Mouse (Mus musculus): Measurements from ENCODE around the gene Syn1. TPM values are rescaled to one million over a fixed set of nuclear protein-coding genes. Genes with fewer than 3 reads are reported as not detected.

Syn1 gene
- polyA plus RNA-seq, 1 experiment from 2014 or later: 5.2 TPM

- Histone ChIP-seq H3K9ac (ENCODE audit: low read depth, low read length) (no peak overlapping the region), H3K36me3 (ENCODE audit: control insufficient read depth, insufficient read depth, low read length) (no peaks in the 10 kb centered on the region), H3K27ac (replicated peaks; ENCODE audit: low read depth, low read length) (no peak overlapping the region), H3K4me3 (ENCODE audit: low read depth, low read length) (no peak overlapping the region), H3K4me2 (ENCODE audit: low read depth, low read length) (no peak overlapping the region), H3K4me1 (ENCODE audit: control insufficient read depth, insufficient read depth, low read length) (no peaks in the 10 kb centered on the region), H3K27me3 (replicated peaks; ENCODE audit: control insufficient read depth, insufficient read depth, low read length) (no peaks in the 10 kb centered on the region), H3K9me3 (ENCODE audit: control insufficient read depth, low read length) (no peaks in the 10 kb centered on the region)
- DNase-seq (ENCODE audit: low spot score): no peak
- no peak for ATAC-seq (ENCODE audit: low read depth)
- WGBS: 77% methylated on average over 1 of the region's 1 CpGs
Measured at GRCm38 (mm10) chrX:20869203-20869602, 51.6 kb downstream of the Syn1 start.

- Histone ChIP-seq H3K4me3 (ENCODE audit: low read depth, low read length) (no peak overlapping the region), H3K27me3 (replicated peaks; ENCODE audit: control insufficient read depth, insufficient read depth, low read length) (no peaks in the 10 kb centered on the region), H3K36me3 (ENCODE audit: control insufficient read depth, insufficient read depth, low read length) (no peaks in the 10 kb centered on the region), H3K9me3 (ENCODE audit: control insufficient read depth, low read length) (no peaks in the 10 kb centered on the region), H3K9ac (ENCODE audit: low read depth, low read length) (no peak overlapping the region), H3K4me2 (ENCODE audit: low read depth, low read length) (no peak overlapping the region), H3K27ac (replicated peaks; ENCODE audit: low read depth, low read length) (no peak overlapping the region), H3K4me1 (ENCODE audit: control insufficient read depth, insufficient read depth, low read length) (no peaks in the 10 kb centered on the region)
- ATAC-seq (ENCODE audit: low read depth) (no peak), DNase-seq (ENCODE audit: low spot score) (no peak)
- WGBS: 52% methylated on average over 4 of the region's 4 CpGs
Measured at GRCm38 (mm10) chrX:20868091-20868490, 52.7 kb downstream of the Syn1 start.

DNA sequence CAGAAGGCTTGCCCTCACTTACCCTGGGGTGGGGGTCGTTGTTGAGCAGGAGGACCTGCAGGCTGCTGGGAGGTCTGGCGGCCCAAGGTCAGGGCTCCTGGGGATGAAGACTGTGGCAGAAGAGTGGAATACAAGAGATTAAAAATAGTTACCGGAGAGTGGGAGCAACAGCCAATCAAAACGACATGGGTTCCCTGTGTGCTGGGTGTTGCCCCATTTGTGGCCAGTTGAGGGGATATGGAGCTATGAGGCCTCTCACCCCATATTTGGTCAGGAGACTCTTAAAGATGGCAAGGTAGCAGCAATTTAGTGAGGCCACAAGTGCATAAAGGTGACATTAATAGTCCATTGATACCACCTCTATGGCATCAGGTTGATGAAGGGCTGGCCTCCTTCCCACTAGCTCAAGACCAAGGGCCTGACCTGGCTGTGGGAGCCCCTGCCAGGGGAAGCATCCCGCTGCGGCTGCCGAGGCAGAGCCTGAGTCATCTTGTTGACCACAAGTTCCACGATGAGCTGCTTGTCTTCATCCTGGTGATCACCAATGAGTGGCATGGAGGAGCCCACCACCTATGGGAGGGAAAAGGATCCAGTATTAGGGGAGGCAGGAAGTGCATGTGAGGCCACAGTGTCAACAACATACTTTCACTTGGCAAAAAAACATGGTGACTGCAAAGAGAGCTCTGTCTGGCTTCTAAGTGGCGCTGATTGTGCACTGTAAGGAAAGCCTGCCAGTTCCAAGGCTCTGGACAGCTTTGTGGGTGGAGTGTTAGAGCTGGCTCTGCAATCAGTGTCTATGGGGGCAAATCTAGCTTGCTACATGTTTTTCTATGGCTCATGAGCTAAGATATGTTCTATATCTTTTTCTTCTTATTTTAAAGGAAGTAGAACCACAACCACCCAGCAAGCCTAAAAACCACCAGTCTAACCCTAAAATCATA lies 57.4 kb downstream of the Syn1 start:
- H3K36me3 ChIP-seq (ENCODE audit: control insufficient read depth, insufficient read depth, low read length): no peaks in the 10 kb centered on the region
- 0 out of 2 replicates have a peak overlapping the region, but pooled peaks have one; percentile 7 for H3K4me2 ChIP-seq (ENCODE audit: low read depth, low read length)
- no peaks in the 10 kb centered on the region for H3K27me3 ChIP-seq (replicated peaks; ENCODE audit: control insufficient read depth, insufficient read depth, low read length)
- ATAC-seq (ENCODE audit: low read depth) (no peak), DNase-seq (ENCODE audit: low spot score) (peak; percentile 16)
- 0 out of 2 replicates have a peak overlapping the region, but pooled peaks have one; percentile 5 for H3K9ac ChIP-seq (ENCODE audit: low read depth, low read length)
- peaks cover 8% of the 10 kb centered on the region; the same call in 1 of the 2 replicates for H3K4me1 ChIP-seq (ENCODE audit: control insufficient read depth, insufficient read depth, low read length)
- H3K27ac ChIP-seq (replicated peaks; ENCODE audit: low read depth, low read length): no peak overlapping the region
- H3K4me3 ChIP-seq (ENCODE audit: low read depth, low read length): no peak overlapping the region
- WGBS: 81% methylated on average over 9 of the region's 9 CpGs
- no peaks in the 10 kb centered on the region for H3K9me3 ChIP-seq (ENCODE audit: control insufficient read depth, low read length)

DNA sequence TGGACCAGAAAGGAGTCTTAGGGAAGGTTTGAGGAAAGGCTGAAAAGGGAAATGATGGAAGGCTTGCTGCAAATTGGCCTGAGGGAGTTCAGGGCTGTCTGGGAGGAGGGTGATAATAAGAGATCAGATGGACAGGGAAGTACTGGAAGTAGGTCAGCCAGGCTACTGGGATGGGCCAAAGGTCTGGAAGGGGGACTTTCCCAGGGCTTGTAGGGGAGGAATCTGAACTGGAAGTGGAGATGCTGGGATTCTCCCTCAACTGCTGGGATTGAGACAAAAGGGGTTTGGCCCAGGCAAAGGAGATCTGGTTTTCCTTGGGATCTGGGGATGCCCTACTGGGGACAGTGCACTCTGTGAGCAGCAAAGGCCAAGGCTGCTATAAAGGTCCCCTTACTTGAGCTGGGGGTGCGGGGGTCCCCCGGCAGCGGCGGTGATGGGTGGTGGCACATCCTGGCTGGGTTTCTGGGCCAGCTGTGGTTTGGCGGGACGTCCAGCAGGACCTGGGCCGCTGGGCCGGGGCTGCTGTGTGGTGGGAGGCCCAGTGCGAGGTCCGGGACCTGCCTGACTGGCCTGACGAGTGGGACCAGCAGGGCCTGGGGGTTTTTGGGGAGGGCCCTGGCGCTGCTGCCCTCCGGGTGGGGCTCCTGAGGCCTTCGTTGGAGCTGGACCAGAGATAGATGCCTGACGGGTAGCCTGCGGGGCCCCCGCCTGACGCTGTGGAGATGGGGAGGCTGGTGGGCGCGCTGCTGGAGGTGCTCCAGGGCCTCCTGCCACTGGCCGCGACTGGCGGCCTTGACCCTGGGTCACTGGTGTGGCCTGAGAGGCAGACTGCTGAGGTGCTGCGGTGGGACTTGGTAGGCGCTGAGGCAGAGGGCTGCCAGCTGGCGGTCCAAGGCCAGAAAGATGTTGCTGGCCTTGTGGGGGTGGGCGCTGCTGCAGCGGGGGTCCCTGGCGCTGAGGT lies 58.4 kb downstream of the Syn1 start:
- 0 out of 2 replicates have a peak overlapping the region, but pooled peaks have one; percentile 5 for H3K9ac ChIP-seq (ENCODE audit: low read depth, low read length)
- no peaks in the 10 kb centered on the region for H3K27me3 ChIP-seq (replicated peaks; ENCODE audit: control insufficient read depth, insufficient read depth, low read length)
- WGBS: 37% methylated on average over 20 of the region's 29 CpGs
- no peaks in the 10 kb centered on the region for H3K9me3 ChIP-seq (ENCODE audit: control insufficient read depth, low read length)
- peaks cover 8% of the 10 kb centered on the region; the same call in 1 of the 2 replicates for H3K4me1 ChIP-seq (ENCODE audit: control insufficient read depth, insufficient read depth, low read length)
- ATAC-seq (ENCODE audit: low read depth): 0 out of 2 replicates have a peak, but pooled peaks have one; percentile 19
- peak; percentile 7 for DNase-seq (ENCODE audit: low spot score)
- H3K36me3 ChIP-seq (ENCODE audit: control insufficient read depth, insufficient read depth, low read length): peaks cover 10% of the 10 kb centered on the region
- H3K4me3 ChIP-seq (ENCODE audit: low read depth, low read length): no peak overlapping the region
- no peak overlapping the region for H3K27ac ChIP-seq (replicated peaks; ENCODE audit: low read depth, low read length)
- 0 out of 2 replicates have a peak overlapping the region, but pooled peaks have one; percentile 7 for H3K4me2 ChIP-seq (ENCODE audit: low read depth, low read length)

DNA sequence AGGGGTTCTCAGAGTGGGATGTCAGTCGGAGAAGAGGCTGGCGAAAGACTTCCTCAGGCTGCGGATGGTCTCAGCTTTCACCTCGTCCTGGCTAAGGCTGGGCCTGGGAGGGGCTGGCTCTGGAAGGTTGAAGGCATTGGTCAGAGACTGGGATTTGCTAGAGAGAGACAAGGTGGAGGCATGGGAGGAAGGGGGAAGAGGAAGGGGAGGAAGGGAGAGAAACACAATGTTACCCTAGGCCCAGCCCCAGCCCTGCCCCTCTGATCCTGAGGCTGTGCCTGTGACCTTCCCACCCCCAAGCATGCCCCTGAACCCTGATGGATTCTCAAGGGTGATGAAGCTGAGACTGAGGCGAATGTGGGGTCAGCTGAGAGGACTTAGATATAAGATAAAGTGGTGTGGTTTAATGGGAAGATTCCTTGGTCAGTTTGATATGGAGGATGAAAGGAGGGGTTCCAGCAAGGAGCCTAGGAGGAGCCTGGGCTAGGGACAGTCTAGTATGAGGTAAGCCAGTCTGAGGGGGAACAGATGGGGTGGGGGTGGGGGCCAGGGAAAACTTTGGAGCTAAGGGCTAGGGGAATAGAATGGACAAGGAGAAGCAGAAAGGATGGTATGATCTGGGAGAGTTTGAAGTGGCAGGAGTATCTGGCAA lies 59.2 kb downstream of the Syn1 start:
- 28% methylated on average over 5 of the region's 5 CpGs for WGBS
- no peak for DNase-seq (ENCODE audit: low spot score)

DNA sequence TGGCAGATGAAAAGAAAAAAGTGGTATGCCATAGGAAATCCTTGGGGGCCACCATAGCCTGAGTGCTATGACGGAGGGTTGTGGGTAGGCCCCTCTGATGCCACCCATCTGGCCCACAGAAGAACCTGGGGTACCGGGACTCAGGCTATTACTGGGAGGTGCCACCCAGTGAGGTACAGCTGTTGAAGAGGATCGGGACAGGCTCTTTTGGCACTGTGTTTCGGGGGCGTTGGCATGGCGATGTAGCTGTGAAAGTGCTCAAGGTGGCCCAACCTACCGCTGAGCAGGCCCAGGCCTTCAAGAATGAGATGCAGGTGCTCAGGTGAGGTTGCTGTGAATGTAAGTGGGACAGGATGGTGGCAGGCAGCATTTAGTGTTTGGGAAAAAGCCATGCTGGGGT lies 67.0 kb downstream of the Syn1 start:
- H3K27me3 ChIP-seq (replicated peaks; ENCODE audit: control insufficient read depth, insufficient read depth, low read length): no peaks in the 10 kb centered on the region
- peaks cover 50% of the 10 kb centered on the region for H3K36me3 ChIP-seq (ENCODE audit: control insufficient read depth, insufficient read depth, low read length)
- no peak overlapping the region for H3K4me2 ChIP-seq (ENCODE audit: low read depth, low read length)
- no peak overlapping the region for H3K4me3 ChIP-seq (ENCODE audit: low read depth, low read length)
- no peaks in the 10 kb centered on the region for H3K9me3 ChIP-seq (ENCODE audit: control insufficient read depth, low read length)
- H3K27ac ChIP-seq (replicated peaks; ENCODE audit: low read depth, low read length): no peak overlapping the region
- ATAC-seq (ENCODE audit: low read depth): no peak
- 80% methylated on average over 7 of the region's 7 CpGs for WGBS
- no peak for DNase-seq (ENCODE audit: low spot score)
- no peak overlapping the region for H3K9ac ChIP-seq (ENCODE audit: low read depth, low read length)
- no peaks in the 10 kb centered on the region for H3K4me1 ChIP-seq (ENCODE audit: control insufficient read depth, insufficient read depth, low read length)

More for the DNA sequence above, 59.2 kb downstream of the Syn1 start:
- Histone ChIP-seq H3K27me3 (replicated peaks; ENCODE audit: control insufficient read depth, insufficient read depth, low read length) (no peaks in the 10 kb centered on the region), H3K36me3 (ENCODE audit: control insufficient read depth, insufficient read depth, low read length) (peaks cover 11% of the 10 kb centered on the region), H3K4me3 (ENCODE audit: low read depth, low read length) (no peak overlapping the region), H3K9me3 (ENCODE audit: control insufficient read depth, low read length) (no peaks in the 10 kb centered on the region), H3K27ac (replicated peaks; ENCODE audit: low read depth, low read length) (no peak overlapping the region), H3K4me2 (ENCODE audit: low read depth, low read length) (no peak overlapping the region), H3K9ac (ENCODE audit: low read depth, low read length) (no peak overlapping the region), H3K4me1 (ENCODE audit: control insufficient read depth, insufficient read depth, low read length) (peaks cover 8% of the 10 kb centered on the region; the same call in 1 of the 2 replicates)
- peak; percentile 30 for ATAC-seq (ENCODE audit: low read depth)

GRCm38 (mm10) chrX:20848256-20848984 lies 72.4 kb downstream of the Syn1 start:
- peak; percentile 99 for ATAC-seq (ENCODE audit: low read depth)

More at GRCm38 (mm10) chrX:20848256-20848984, 72.4 kb downstream of the Syn1 start:
- H3K27ac ChIP-seq (replicated peaks; ENCODE audit: low read depth, low read length): peak overlapping the region; percentile 67
- DNase-seq (ENCODE audit: low spot score): peak; percentile 98
- peak overlapping the region; percentile 62 for H3K4me3 ChIP-seq (ENCODE audit: low read depth, low read length)
- H3K36me3 ChIP-seq (ENCODE audit: control insufficient read depth, insufficient read depth, low read length): peaks cover 25% of the 10 kb centered on the region
- peak overlapping the region; percentile 59 for H3K4me2 ChIP-seq (ENCODE audit: low read depth, low read length)
- no peaks in the 10 kb centered on the region for H3K27me3 ChIP-seq (replicated peaks; ENCODE audit: control insufficient read depth, insufficient read depth, low read length)
- no peaks in the 10 kb centered on the region for H3K4me1 ChIP-seq (ENCODE audit: control insufficient read depth, insufficient read depth, low read length)
- H3K9me3 ChIP-seq (ENCODE audit: control insufficient read depth, low read length): no peaks in the 10 kb centered on the region
- peak overlapping the region; percentile 72 for H3K9ac ChIP-seq (ENCODE audit: low read depth, low read length)
- WGBS: 20% methylated on average over 35 of the region's 42 CpGs
